Mouse (Mus musculus): ENCODE results near the gene Tbxa2r.

Gene Tbxa2r

DNA sequence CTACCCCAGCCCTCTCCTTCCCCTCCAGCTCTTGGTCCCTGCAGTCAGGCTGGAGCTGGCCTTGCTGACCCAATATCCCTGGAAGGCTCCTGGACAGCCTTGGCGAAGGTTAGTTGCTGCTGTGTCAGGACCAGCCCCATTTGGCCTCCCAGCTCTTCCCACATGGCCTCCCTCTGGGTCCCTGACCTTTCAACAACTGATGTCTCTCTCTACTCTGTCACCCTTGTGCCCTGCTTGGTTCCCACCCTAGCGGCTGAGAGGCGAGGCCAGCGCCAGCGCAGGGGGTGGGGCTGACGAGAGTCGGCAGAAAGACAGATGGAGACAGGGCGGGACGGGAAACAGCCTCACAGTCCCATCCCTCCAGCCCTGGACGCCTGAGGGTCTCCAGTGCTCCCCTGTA lies at the start of gene Tbxa2r:
Gene Tbxa2r, plus strand, starts transcription at position 346 of the 400 bp plus-strand sequence.
- DNase-seq = peak; percentile 76

GRCm38 (mm10) chr10:81279496-81279895 lies 49.0 kb upstream of the Tbxa2r start:
- no peak for DNase-seq

- no peak for DNase-seq
These were observed 44.3 kb upstream of the Tbxa2r start for GRCm38 (mm10) chr10:81284189-81284588.

GRCm38 (mm10) chr10:81284719-81285118 lies 43.8 kb upstream of the Tbxa2r start:
- DNase-seq = peak; percentile 80

DNA sequence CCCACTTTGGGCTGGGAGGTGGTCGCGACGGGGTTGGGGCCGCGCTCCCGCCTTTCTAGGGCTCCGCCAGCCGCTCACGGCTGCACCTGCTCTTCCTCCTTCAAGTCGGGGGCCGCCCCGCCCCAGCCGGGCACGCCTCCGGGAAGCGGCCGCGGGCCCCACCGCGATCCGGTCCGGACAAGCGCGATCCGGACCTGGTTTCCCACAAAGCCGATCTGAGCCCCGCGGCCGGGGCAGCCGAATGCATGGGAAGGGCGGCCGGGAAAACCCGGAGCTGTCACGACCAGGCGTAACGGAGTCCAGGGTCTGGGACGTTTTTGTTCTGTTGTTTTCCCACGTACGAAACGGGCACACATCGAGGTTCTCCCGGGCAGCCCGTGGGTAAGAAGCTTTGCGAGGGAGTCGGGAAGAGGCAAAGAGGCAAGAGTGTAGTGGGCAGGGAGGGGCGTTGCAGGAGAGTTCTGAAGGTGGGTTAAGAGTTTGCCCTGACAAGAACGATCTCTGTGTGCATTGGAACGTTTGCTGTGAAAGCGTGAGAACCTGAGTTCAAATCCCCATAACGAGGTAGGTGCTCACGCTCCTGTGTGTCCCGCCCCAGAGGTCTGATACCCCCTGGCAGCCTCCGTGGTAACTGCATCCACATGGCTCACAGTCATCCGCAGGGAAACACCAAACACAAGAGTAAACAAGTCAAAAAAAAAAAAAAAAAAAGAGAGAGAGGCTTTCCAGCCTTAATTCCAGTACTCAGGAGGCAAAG lies 42.7 kb upstream of the Tbxa2r start:
- DNase-seq = peak; percentile 95

DNA sequence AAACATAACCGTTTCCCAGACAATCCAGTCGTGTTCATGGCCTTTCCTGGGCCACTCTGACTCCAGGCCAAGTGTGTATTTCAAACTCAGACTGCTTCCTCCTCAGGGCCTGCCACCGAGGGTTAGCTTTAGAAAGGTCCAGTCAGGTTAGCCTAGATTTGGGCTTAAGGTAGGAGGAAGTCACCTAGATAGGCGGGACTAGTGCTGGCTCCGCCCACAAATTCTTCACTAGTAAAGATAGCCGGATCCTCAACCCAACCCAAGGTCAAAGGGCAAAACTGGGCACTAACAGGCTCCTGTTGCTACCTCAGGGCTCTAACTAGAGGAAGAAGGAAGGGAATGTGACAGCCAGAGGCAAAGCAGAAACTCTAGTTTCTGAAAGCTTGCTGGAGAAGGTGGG lies 41.9 kb upstream of the Tbxa2r start:
- peak; percentile 67 for DNase-seq

DNA sequence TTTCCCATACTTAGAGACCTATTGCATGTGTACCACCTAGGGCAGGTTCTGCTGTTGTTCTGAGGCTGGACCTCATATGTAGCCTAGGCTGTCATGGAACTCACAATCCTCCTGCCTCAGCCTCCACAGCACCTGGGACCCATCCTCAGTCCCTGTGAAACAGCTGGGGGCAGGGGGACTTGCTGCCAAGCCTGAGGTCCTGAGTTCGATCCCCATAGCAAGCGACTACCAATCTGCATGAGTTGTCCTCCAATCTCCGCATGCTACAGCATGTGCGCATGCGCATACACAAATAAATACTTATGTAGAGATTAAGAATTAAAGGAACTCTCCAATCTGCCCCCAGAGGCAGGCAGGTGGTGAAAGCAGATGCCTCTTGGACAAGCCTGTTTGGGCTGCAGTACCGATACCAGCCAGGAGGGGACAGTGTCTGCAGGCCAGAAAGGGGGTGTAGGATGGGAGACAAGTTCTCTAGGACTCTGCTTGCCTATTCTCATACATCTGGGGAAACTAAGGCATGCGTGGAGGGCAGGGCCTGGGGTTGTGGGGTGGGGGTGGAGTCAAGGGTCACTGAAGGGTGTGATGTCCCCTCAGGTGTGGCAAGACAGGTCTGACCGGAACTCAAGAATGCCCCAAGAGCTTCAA lies 40.9 kb upstream of the Tbxa2r start:
- DNase-seq = peak; percentile 48

DNA sequence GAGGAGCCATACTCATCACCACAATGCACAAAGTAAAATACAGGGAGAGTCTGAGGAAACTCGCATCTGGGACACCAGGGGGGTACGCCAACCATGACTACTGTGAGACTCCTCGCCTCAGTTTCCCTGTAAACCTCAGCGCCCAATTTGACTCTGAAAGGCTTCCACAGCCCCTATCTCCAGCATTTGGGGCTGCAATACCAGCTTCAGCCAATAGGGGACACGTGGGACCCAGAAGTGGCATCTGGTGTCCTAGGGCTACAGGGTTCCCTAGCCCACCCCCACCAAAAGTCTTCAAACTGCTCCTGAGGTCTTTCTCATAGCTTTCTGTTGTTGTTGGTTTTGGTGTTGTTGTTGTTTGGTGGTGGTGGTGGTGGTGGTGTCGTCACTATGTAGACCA lies 39.9 kb upstream of the Tbxa2r start:
- DNase-seq = no peak

DNA sequence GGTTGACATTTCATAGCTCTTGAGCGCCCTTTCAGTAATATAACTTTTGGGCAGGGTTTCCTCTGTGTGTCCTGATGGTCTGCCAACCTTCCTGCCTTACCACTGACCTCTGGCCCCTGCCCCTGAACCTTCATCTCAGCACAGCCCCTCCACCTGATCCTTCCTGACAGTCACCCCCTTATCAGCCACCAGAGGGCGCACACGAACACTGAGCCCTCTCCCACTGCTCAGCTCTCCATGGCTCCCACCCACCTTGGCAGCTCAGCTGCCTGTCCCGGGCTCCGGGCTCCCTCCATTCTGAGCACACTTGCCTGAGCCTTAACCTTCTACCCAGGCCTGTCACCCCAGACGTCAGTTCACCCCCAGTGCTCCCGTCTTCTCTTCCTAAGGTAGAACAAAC lies 39.3 kb upstream of the Tbxa2r start:
- DNase-seq = peak; percentile 77

DNA sequence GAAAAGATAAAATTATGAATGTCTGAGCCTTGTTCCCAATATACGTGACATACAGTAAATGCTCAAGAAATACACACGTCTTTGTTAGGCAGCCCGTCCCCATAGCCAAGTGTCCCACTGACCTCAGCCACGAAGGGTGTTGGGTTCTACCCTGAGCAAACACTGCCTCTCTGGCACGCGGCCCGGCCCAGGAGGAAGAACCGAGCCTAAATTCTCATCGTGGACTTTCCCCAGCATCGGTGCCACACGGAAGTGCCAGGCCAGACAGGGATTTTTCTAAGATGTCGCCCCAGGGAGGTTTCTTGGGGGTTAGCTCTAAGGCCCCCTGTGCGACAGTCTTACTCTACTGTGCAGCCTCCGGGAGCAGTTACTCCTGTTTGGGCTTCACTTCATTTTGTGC lies 38.7 kb upstream of the Tbxa2r start:
- DNase-seq = no peak

DNA sequence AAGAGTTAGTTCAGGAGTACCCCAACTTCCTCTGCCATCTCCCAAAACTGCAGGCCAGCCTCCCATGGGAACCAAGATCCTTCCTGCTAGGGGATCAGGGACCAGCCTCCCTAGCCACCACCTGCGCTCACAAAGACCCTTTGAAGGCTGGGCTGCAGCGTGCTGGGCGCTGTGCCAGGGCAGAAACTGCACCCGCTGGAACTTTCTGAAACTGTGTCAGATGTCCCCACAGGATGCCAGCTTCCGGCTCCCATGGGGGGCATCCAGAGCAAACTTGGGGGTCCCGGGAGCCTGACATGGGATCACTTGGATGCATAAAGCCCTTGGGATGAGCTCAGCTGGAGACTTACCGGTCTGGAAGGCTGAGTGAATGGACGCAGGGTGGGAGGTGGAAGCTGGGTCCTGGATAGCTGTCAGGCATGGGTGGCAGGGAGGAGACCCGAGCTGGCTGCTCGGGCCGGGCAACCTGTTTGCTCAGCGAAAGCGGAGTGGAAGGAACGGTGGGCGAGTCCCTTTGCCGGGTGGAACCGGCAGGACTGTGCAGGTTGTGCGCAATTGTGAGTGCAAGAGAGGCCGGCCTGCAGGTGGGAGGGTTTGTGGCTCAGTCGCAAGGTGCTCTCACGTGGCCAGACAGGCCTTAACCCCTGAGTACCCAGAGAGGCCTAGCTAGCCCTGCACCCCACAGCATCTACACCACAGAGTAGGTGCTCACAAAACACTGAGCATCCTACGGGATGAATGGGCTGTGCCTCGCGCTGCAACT lies 37.7 kb upstream of the Tbxa2r start:
- DNase-seq = peak; percentile 55

DNA sequence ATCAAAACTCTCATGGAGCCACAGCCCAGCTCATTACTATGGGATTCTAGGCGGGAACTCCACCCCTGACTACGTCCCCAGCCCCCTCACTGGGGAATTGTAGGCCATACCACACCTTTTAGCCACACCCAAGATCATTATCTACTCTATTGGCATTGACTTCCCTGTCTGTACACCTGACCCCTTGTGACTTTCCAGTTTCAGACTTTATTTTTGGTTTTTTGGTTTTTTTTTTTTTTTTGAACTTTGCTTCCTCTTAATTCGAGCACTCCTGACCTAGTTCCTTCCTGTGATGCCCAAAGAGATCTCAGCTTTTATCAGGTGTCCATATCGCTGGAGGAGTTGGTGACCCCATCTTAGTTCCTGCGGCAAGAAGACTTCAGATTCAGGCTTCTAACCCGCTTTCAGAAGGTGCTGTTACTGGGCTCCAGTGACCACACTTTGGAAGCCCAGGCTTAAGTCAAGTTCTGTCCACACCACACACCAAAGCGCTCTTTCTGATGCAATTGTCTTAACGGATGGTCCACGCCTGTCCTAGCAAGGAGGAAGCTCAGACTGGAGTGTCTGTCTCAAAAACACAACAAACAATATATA lies 36.9 kb upstream of the Tbxa2r start, which contains the start of gene Tjp3:
Gene Tjp3, minus strand, starts transcription at position 71 of the 594 bp plus-strand sequence.
- DNase-seq = no peak

GRCm38 (mm10) chr10:81292554-81293333 lies 35.8 kb upstream of the Tbxa2r start, which contains the start of gene Pip5k1c:
Pip5k1c (plus strand) TSS chr10:81292963.
- DNase-seq = peak; percentile 100

DNA sequence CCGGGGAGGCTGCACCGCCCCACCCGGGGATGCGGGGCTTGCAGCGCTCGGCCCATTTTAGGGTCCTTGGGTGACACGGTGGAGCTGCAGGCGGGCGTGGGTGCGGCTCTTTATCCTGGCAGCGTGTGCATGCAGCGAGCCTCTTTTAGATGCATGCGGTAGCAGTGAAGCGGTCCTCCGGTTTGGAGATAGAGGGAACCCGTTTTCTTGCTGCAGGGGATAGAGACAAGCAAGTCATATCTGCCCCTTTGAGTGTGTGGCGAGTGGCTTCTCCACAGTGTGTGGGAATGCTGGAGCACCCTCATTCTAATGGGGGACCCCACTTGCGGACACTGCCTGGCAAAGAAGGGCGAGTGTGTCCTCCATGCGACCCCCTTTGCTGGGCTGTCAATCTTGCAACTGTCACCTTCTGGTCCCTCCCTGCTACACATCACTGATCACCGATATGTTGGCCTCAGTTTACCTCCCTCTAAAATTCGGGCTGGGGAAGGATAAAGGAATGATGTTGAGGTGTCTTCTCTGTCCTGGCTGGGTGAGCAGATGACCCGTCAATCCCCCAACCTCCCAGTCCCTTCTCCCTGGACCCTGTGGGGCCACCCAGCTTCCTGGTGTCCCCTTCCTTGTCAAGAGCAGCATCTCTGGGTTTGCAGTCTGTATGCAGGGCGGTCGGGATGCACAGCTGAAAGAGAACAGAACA lies 35.0 kb upstream of the Tbxa2r start:
- DNase-seq = no peak

DNA sequence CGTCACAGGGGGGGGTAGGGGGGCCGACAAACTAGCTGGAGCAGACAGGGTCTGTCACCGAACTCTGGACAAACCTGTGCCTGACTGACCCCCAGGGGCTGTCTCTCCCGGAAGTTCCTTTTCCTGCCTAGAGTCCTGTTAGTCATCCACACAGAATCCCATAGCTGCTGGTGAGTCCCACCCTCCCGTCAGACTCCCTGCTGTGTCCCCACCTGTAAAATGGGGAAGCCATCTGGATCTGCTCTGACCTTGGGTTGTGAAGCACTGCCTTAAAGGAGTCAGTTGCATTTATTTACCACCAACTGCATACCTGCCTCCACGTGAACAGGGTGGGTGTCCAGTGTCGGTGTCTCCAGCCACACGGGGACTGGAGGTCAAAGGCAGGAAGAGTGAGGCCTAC lies 34.1 kb upstream of the Tbxa2r start:
- no peak for DNase-seq

DNA sequence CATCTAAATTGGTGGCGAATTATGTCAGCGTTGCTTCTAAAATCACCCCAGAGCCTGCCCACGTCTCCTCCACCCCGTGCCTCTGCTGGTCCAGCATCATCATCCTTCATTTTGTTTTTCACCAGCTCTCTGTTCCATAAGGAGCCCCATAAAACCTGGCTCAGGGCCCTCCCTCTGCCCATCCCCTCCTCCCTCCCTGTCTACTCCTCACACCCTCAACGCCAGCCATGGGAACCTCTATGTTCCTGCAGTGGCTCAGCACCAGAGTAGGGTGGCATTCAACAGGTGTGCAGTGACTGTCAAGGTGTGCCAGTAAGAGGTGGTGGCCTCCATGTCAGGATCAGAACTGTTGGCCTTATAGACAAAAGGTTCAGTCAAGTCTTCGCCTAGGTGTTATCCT lies 33.3 kb upstream of the Tbxa2r start:
- no peak for DNase-seq

GRCm38 (mm10) chr10:81297246-81297645 lies 31.3 kb upstream of the Tbxa2r start:
- DNase-seq = no peak

DNA sequence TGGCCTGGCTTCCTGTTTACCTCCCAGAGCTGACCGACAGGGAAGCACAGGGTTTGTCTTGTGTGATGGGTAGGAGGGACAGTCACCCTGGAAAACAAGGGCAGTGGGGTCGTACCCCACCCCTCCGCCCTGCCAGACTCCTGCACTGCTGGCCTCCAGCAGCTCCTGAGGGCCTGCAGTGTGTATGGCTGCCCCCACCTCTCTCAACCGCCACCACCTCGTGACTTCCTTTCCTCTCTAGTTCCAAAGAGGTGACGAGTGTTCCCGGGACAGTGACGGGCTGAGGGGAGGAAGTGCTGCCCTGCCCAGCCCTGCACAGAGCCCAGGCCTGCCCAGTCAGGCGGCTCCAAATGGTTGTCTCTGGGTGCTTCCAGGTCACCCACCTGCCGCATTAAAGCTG lies 30.7 kb upstream of the Tbxa2r start:
- peak; percentile 77 for DNase-seq

- DNase-seq = no peak
These were observed 30.0 kb upstream of the Tbxa2r start for GRCm38 (mm10) chr10:81298369-81299100.

GRCm38 (mm10) chr10:81299585-81300351 lies 28.8 kb upstream of the Tbxa2r start:
- peak; percentile 74 for DNase-seq
